Mouse (Mus musculus) intestine, embryonic 16.5 days (tissue): ENCODE measurements around the gene Gpr137. TPM values are rescaled to one million over a fixed set of nuclear protein-coding genes. Genes with fewer than 3 reads are reported as not detected.
"Not testable (repeated sequence)": the region's sequence is repeated elsewhere in the genome, so short reads cannot be mapped to it uniquely, and the experiment has no call there.

Experiments used
- ATAC-seq: fragments of 200-750 bp; cut with Nextera tagmentation; 2 replicates; pipeline ENCODE4 v1.8.0; 2017; ENCODE audit warnings: moderate TSS enrichment, moderate library complexity
- H3K27ac ChIP-seq: fragments of 300-500 bp; sonication (generic); 2 replicates; pipeline ENCODE4 v1.5.1; 2014; ENCODE audit warnings: mild to moderate bottlenecking, low read length
- H3K27me3 ChIP-seq: fragments of 300-500 bp; sonication (generic); replicated peaks from 2 replicates; pipeline ENCODE4 v1.6.1; 2014; ENCODE audit warnings: low read length, control low read depth, mixed read lengths; ENCODE audit not compliant: control insufficient read depth, insufficient read depth
- H3K36me3 ChIP-seq: fragments of 300-500 bp; sonication (generic); 2 replicates; pipeline ENCODE4 v1.6.1; 2014; ENCODE audit warnings: low read length, control low read depth; ENCODE audit not compliant: control insufficient read depth, insufficient read depth
- H3K4me1 ChIP-seq: fragments of 300-500 bp; sonication (generic); 2 replicates; pipeline ENCODE4 v1.6.1; 2014; ENCODE audit warnings: low read length, control low read depth, mixed read lengths; ENCODE audit not compliant: control insufficient read depth, insufficient read depth
- H3K4me2 ChIP-seq: fragments of 300-500 bp; sonication (generic); 2 replicates; pipeline ENCODE4 v1.6.1; 2014; ENCODE audit warnings: low read depth, low read length, control low read depth
- H3K4me3 ChIP-seq: fragments of 300-500 bp; sonication (generic); 2 replicates; pipeline ENCODE4 v1.5.1; 2014; ENCODE audit warnings: mild to moderate bottlenecking, low read length
- H3K9ac ChIP-seq: fragments of 300-500 bp; sonication (generic); 2 replicates; pipeline ENCODE4 v1.6.1; 2014; ENCODE audit warnings: low read depth, low read length
- H3K9me3 ChIP-seq: fragments of 300-500 bp; sonication (generic); 2 replicates; pipeline ENCODE4 v1.6.1; 2016; ENCODE audit warnings: low read length, control low read depth; ENCODE audit not compliant: control insufficient read depth
- WGBS: fragments of 180-500 bp; shearing (Covaris S2); extraction: QIAGEN DNeasy Blood & Tissue Kit; methylation state at CpG from one replicate; pipeline ENCODE4 v1.1.7; 2014; 5-methylcytosine and 5-hydroxymethylcytosine counted together
- microRNA-seq: library from miRNA; unstranded; fragments of <30 nt; microRNA quantifications from one replicate; pipeline ENCODE4, GENCODE M21; 2016
- polyA plus RNA-seq: library from polyadenylated mRNA; unstranded; fragments of >200 nt; fragmentation: Nextera tagmentation; extraction: Ambion mirVana; gene quantifications from 2 replicates; pipeline ENCODE4 v1.2.1, GENCODE M21; 2015

Gene Gpr137
- polyA plus RNA-seq, 1 experiment from 2014 or later: 21.1 TPM

- WGBS: 71% methylated on average over 4 of the region's 4 CpGs
- no peaks in the 10 kb centered on the region for H3K27me3 ChIP-seq
- H3K36me3 ChIP-seq: 0 out of 2 replicates have a peak, but pooled peaks cover 3% of the 10 kb centered on the region
- no peaks in the 10 kb centered on the region for H3K4me1 ChIP-seq
- no peak for ATAC-seq
- no peak overlapping the region for H3K4me3 ChIP-seq
- H3K9me3 ChIP-seq: no peaks in the 10 kb centered on the region
- H3K9ac ChIP-seq: no peak overlapping the region
- no peak overlapping the region for H3K4me2 ChIP-seq
- no peak overlapping the region for H3K27ac ChIP-seq
These were observed 42.6 kb downstream of the Gpr137 start for GRCm38 (mm10) chr19:6899641-6900040.

- H3K4me2 ChIP-seq: not testable (repeated sequence)
These were observed 46.5 kb downstream of the Gpr137 start for GRCm38 (mm10) chr19:6895608-6896305.

DNA sequence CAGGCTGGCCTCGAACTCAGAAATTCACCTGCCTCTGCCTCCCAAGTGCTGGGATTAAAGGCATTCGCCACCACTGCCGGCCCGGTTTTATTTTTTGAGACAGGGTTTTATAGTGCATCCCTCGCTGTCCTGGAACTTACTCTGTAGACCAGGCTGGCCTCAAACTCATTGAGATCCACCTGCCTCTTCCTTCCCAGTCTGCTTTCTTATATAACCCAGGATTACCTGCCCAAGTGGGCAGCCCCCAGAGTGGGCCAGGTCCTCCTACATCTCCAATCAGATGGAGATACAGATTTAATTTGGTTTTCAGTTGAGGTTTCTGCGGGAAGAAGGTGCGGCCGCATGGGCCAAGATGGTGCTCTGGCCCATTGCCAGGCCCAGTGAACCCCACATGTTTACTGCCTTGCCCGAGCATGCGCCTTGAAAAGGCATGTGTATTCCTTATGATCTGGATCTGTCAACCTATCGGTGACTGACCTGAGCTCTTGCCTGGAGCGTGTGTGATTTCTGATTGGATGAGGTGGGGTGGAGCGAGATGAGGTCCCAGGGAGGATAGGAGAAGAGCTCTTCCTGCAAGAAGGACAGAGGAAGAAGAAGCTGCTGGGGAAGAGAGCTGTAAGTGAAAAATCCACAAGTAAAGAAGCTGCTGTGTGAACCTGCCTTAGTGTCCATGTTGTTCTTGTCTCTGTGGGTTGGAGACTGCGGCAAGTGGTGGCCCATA is 48.4 kb downstream of the Gpr137 start:
- H3K27me3 ChIP-seq: no peaks in the 10 kb centered on the region
- H3K4me2 ChIP-seq: no peak overlapping the region
- no peaks in the 10 kb centered on the region for H3K9me3 ChIP-seq
- H3K27ac ChIP-seq: no peak overlapping the region
- 91% methylated on average over 14 of the region's 14 CpGs for WGBS
- no peaks in the 10 kb centered on the region for H3K36me3 ChIP-seq
- H3K9ac ChIP-seq: no peak overlapping the region
- H3K4me3 ChIP-seq: no peak overlapping the region
- ATAC-seq: no peak
- peaks cover 2% of the 10 kb centered on the region for H3K4me1 ChIP-seq

More at GRCm38 (mm10) chr19:6895608-6896305, 46.5 kb downstream of the Gpr137 start:
- not testable (repeated sequence) for H3K27me3 ChIP-seq, H3K4me1 ChIP-seq, ATAC-seq, H3K27ac ChIP-seq, H3K4me3 ChIP-seq, H3K36me3 ChIP-seq, H3K9me3 ChIP-seq, H3K9ac ChIP-seq
- WGBS: 86% methylated on average over 18 of the region's 18 CpGs

DNA sequence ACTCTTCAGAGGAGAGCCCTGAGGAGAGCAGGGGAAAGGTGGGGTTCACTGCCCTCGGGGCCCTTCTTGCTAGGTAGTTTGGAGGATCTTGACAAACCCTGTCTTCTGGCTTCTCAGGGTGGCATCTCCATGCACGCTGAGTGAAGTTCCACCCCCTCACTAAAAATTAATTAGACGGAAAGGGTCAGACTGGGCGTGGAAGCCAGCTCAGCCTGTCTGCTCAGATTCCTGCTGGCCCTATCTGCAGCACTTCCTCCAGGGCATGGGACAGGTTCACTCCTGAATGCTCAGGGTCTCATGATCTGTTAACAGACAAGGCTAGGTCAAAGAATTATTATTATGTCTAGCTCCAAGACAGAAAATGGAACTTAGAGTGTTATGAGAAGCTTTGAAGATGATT is 49.8 kb downstream of the Gpr137 start:
- Histone ChIP-seq H3K4me2 (no peak overlapping the region), H3K27ac (no peak overlapping the region), H3K9ac (no peak overlapping the region), H3K36me3 (no peaks in the 10 kb centered on the region), H3K9me3 (no peaks in the 10 kb centered on the region), H3K4me3 (no peak overlapping the region), H3K4me1 (peaks cover 2% of the 10 kb centered on the region), H3K27me3 (no peaks in the 10 kb centered on the region)
- WGBS: 56% methylated on average over 4 of the region's 4 CpGs
- peak; percentile 69; the same call in 1 of the 2 replicates for ATAC-seq

Small RNA genes within 50 kb of the gene (microRNA-seq; reads per million reads assigned to microRNA genes)
- gene Mir6990: 3.6 reads per million, percentile 10 among the genes with 10 or more reads in this experiment

Other genes with a start within 250 kb of the Gpr137 start
- gene Rps6ka4, start 101.8 kb downstream of the Gpr137 start, polyA plus RNA-seq: 20.5 and 20.7 TPM in 2 replicates
- gene Ccdc88b, start 84.3 kb downstream of the Gpr137 start, polyA plus RNA-seq: 1.1 and 1.3 TPM in 2 replicates
- gene Trmt112, start 32.8 kb downstream of the Gpr137 start, polyA plus RNA-seq: 97.6 and 111 TPM in 2 replicates
- 234 and 241 TPM in 2 replicates for gene Prdx5, start 32.4 kb downstream of the Gpr137 start, polyA plus RNA-seq
- 41.7 and 47.7 TPM in 2 replicates for gene Esrra, start 20.7 kb downstream of the Gpr137 start, polyA plus RNA-seq
- gene Catsperz, start 17.1 kb downstream of the Gpr137 start, polyA plus RNA-seq: 0.73 and 1.4 TPM in 2 replicates
- gene Kcnk4, start 8.0 kb downstream of the Gpr137 start, polyA plus RNA-seq: 0.45 and 0.48 TPM in 2 replicates
- 77.7 and 80.5 TPM in 2 replicates for gene Bad, start 619 bp downstream of the Gpr137 start, polyA plus RNA-seq
- 57.9 and 58.2 TPM in 2 replicates for gene Ppp1r14b, start 32.5 kb upstream of the Gpr137 start, polyA plus RNA-seq
- 198 and 222 TPM in 2 replicates for gene Plcb3, start 34.0 kb upstream of the Gpr137 start, polyA plus RNA-seq
- 176 and 195 TPM in 2 replicates for gene Fkbp2, start 38.0 kb upstream of the Gpr137 start, polyA plus RNA-seq
- 18.3 and 21.5 TPM in 2 replicates for gene Vegfb, start 45.2 kb upstream of the Gpr137 start, polyA plus RNA-seq
- 26.9 and 29.5 TPM in 2 replicates for gene Dnajc4, start 50.1 kb upstream of the Gpr137 start, polyA plus RNA-seq
- gene Nudt22, start 53.6 kb upstream of the Gpr137 start, polyA plus RNA-seq: 33.0 and 40.2 TPM in 2 replicates
- gene Trpt1, start 53.7 kb upstream of the Gpr137 start, polyA plus RNA-seq: 8.9 and 9.5 TPM in 2 replicates
- gene Fermt3, start 77.0 kb upstream of the Gpr137 start, polyA plus RNA-seq: 13.0 and 14.4 TPM in 2 replicates
- gene Stip1, start 97.5 kb upstream of the Gpr137 start, polyA plus RNA-seq: 194 and 208 TPM in 2 replicates
- 11.6 and 13.1 TPM in 2 replicates for gene Macrod1, start 114.3 kb upstream of the Gpr137 start, polyA plus RNA-seq
- gene Flrt1, start 163.2 kb upstream of the Gpr137 start, polyA plus RNA-seq: 1.6 and 1.9 TPM in 2 replicates